Mouse (Mus musculus): ENCODE data around the gene Nup85. TPM values are rescaled to one million over a fixed set of nuclear protein-coding genes. Genes with fewer than 3 reads are reported as not detected.

Nup85 gene
- polyA plus RNA-seq, 2 experiments = 144 to 184 TPM

DNA sequence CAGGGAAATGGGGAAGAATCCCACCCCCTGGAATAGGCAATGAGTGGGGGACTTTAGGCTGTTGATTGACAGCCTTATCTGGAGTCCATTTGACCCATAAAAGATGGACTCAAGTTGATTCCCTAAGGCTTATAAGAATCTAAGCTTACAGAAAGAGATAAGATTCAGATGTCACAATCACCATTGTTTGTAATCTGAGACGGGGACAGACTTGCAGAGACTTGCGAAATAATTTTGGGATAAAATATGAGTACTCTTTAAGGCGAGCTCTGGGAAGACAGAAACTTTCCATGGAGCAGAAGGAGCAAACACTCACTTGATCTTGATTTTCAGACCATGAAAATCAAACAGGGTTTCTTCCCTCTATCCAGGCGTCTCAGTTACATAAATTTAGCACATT, 20.7 kb upstream of the Nup85 start:
- no peaks in the 10 kb centered on the region for H3K27me3 ChIP-seq (ENCODE audit: control insufficient read depth, insufficient read depth, low read length)
- H3K4me2 ChIP-seq (replicated peaks; ENCODE audit: low read depth, low read length, severe bottlenecking) = no peak overlapping the region
- DNase-seq (ENCODE audit: low spot score) (no peak), ATAC-seq (ENCODE audit: low FRiP score, low read depth) (no peak)
- TF ChIP-seq POLR2A (IDR thresholded peaks at IDR 0.05; ENCODE audit: borderline replicate concordance, extremely low read depth, insufficient read depth, insufficient read length) = no peak
- 66% methylated on average over 4 of the region's 4 CpGs for WGBS
- no peaks in the 10 kb centered on the region for H3K36me3 ChIP-seq (ENCODE audit: control insufficient read depth, insufficient read depth, low read length)
- H3K4me1 ChIP-seq (ENCODE audit: control insufficient read depth, insufficient read depth, low read length) = no peaks in the 10 kb centered on the region
- no peak overlapping the region for H3K27ac ChIP-seq (replicated peaks; ENCODE audit: low read depth, low read length)
- no peaks in the 10 kb centered on the region for H3K9me3 ChIP-seq (ENCODE audit: control insufficient read depth, low read length)
- no peak overlapping the region for H3K4me3 ChIP-seq (replicated peaks; ENCODE audit: low read length)
- H3K9ac ChIP-seq (ENCODE audit: low read depth, low read length, severe bottlenecking) = no peak overlapping the region

- no peaks in the 10 kb centered on the region for H3K27me3 ChIP-seq (ENCODE audit: control insufficient read depth, insufficient read depth, low read length)
- DNase-seq (ENCODE audit: low spot score) = no peak
- 68% methylated on average over 4 of the region's 4 CpGs for WGBS
- no peak for ATAC-seq (ENCODE audit: low FRiP score, low read depth)
- no peak overlapping the region for H3K9ac ChIP-seq (ENCODE audit: low read depth, low read length, severe bottlenecking)
- TF ChIP-seq POLR2A (IDR thresholded peaks at IDR 0.05; ENCODE audit: borderline replicate concordance, extremely low read depth, insufficient read depth, insufficient read length) = no peak
- no peak overlapping the region for H3K27ac ChIP-seq (replicated peaks; ENCODE audit: low read depth, low read length)
- no peak overlapping the region for H3K4me2 ChIP-seq (replicated peaks; ENCODE audit: low read depth, low read length, severe bottlenecking)
- H3K9me3 ChIP-seq (ENCODE audit: control insufficient read depth, low read length) = no peaks in the 10 kb centered on the region
- no peak overlapping the region for H3K4me3 ChIP-seq (replicated peaks; ENCODE audit: low read length)
- H3K36me3 ChIP-seq (ENCODE audit: control insufficient read depth, insufficient read depth, low read length) = no peaks in the 10 kb centered on the region
- no peaks in the 10 kb centered on the region for H3K4me1 ChIP-seq (ENCODE audit: control insufficient read depth, insufficient read depth, low read length)
Measured at GRCm38 (mm10) chr11:115552783-115553182, 11.5 kb upstream of the Nup85 start.

DNA sequence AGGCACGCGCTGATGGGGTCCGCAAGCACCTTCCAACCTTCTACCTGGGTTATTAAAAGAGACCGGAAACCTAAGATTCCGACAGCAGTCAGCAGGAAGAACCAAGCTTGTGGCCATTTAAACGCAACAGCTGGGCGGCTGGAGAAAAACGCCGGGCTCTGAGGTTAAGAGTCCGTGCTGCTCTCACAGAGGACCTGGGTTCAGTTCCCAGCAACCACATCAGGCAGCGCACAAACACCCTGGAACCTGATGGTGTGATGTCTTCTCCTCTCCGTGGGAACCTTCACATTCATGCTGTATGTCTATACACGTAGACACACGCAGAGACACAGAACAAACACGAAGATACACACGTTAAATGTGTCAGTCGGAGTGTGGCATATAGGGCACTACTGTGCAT, 8.5 kb upstream of the Nup85 start:
- WGBS = 76% methylated on average over 17 of the region's 17 CpGs
- no peak for ATAC-seq (ENCODE audit: low FRiP score, low read depth)
- no peaks in the 10 kb centered on the region for H3K36me3 ChIP-seq (ENCODE audit: control insufficient read depth, insufficient read depth, low read length)
- no peaks in the 10 kb centered on the region for H3K9me3 ChIP-seq (ENCODE audit: control insufficient read depth, low read length)
- no peak overlapping the region for H3K4me3 ChIP-seq (replicated peaks; ENCODE audit: low read length)
- H3K9ac ChIP-seq (ENCODE audit: low read depth, low read length, severe bottlenecking) = no peak overlapping the region
- no peaks in the 10 kb centered on the region for H3K4me1 ChIP-seq (ENCODE audit: control insufficient read depth, insufficient read depth, low read length)
- H3K27me3 ChIP-seq (ENCODE audit: control insufficient read depth, insufficient read depth, low read length) = no peaks in the 10 kb centered on the region
- TF ChIP-seq POLR2A (IDR thresholded peaks at IDR 0.05; ENCODE audit: borderline replicate concordance, extremely low read depth, insufficient read depth, insufficient read length) = no peak
- no peak overlapping the region for H3K4me2 ChIP-seq (replicated peaks; ENCODE audit: low read depth, low read length, severe bottlenecking)
- no peak for DNase-seq (ENCODE audit: low spot score)
- no peak overlapping the region for H3K27ac ChIP-seq (replicated peaks; ENCODE audit: low read depth, low read length)

- Histone ChIP-seq H3K9ac (ENCODE audit: low read depth, low read length, severe bottlenecking) (peak overlapping the region; percentile 60), H3K4me3 (replicated peaks; ENCODE audit: low read length) (peak overlapping the region; percentile 57), H3K27ac (replicated peaks; ENCODE audit: low read depth, low read length) (peak overlapping the region; percentile 78), H3K4me1 (ENCODE audit: control insufficient read depth, insufficient read depth, low read length) (peaks cover 8% of the 10 kb centered on the region), H3K9me3 (ENCODE audit: control insufficient read depth, low read length) (no peaks in the 10 kb centered on the region), H3K27me3 (ENCODE audit: control insufficient read depth, insufficient read depth, low read length) (no peaks in the 10 kb centered on the region), H3K4me2 (replicated peaks; ENCODE audit: low read depth, low read length, severe bottlenecking) (peak overlapping the region; percentile 72), H3K36me3 (ENCODE audit: control insufficient read depth, insufficient read depth, low read length) (peaks cover 22% of the 10 kb centered on the region)
- no peak for TF ChIP-seq POLR2A (IDR thresholded peaks at IDR 0.05; ENCODE audit: borderline replicate concordance, extremely low read depth, insufficient read depth, insufficient read length)
- no peak for DNase-seq (ENCODE audit: low spot score)
- WGBS = 49% methylated on average over 4 of the region's 4 CpGs
- no peak for ATAC-seq (ENCODE audit: low FRiP score, low read depth)
Measured at GRCm38 (mm10) chr11:115563406-115563805, 828 bp upstream of the Nup85 start.

GRCm38 (mm10) chr11:115564961-115565360, 727 bp downstream of the Nup85 start:
- ATAC-seq (ENCODE audit: low FRiP score, low read depth) (no peak), DNase-seq (ENCODE audit: low spot score) (no peak)
- peak overlapping the region; percentile 72 for H3K4me2 ChIP-seq (replicated peaks; ENCODE audit: low read depth, low read length, severe bottlenecking)
- H3K27me3 ChIP-seq (ENCODE audit: control insufficient read depth, insufficient read depth, low read length) = no peaks in the 10 kb centered on the region
- no peak overlapping the region for H3K27ac ChIP-seq (replicated peaks; ENCODE audit: low read depth, low read length)
- H3K9ac ChIP-seq (ENCODE audit: low read depth, low read length, severe bottlenecking) = peak overlapping the region; percentile 60
- H3K4me3 ChIP-seq (replicated peaks; ENCODE audit: low read length) = peak overlapping the region; percentile 57
- peaks cover 37% of the 10 kb centered on the region for H3K36me3 ChIP-seq (ENCODE audit: control insufficient read depth, insufficient read depth, low read length)
- TF ChIP-seq POLR2A (IDR thresholded peaks at IDR 0.05; ENCODE audit: borderline replicate concordance, extremely low read depth, insufficient read depth, insufficient read length) = no peak
- H3K4me1 ChIP-seq (ENCODE audit: control insufficient read depth, insufficient read depth, low read length) = peaks cover 8% of the 10 kb centered on the region
- 18% methylated on average over 7 of the region's 7 CpGs for WGBS
- no peaks in the 10 kb centered on the region for H3K9me3 ChIP-seq (ENCODE audit: control insufficient read depth, low read length)

- DNase-seq (ENCODE audit: low spot score) = no peak
- Histone ChIP-seq H3K4me3 (replicated peaks; ENCODE audit: low read length) (no peak overlapping the region), H3K4me2 (replicated peaks; ENCODE audit: low read depth, low read length, severe bottlenecking) (no peak overlapping the region), H3K9me3 (ENCODE audit: control insufficient read depth, low read length) (no peaks in the 10 kb centered on the region), H3K36me3 (ENCODE audit: control insufficient read depth, insufficient read depth, low read length) (peaks cover 67% of the 10 kb centered on the region), H3K4me1 (ENCODE audit: control insufficient read depth, insufficient read depth, low read length) (no peaks in the 10 kb centered on the region), H3K27me3 (ENCODE audit: control insufficient read depth, insufficient read depth, low read length) (no peaks in the 10 kb centered on the region), H3K9ac (ENCODE audit: low read depth, low read length, severe bottlenecking) (no peak overlapping the region), H3K27ac (replicated peaks; ENCODE audit: low read depth, low read length) (no peak overlapping the region)
- TF ChIP-seq POLR2A (IDR thresholded peaks at IDR 0.05; ENCODE audit: borderline replicate concordance, extremely low read depth, insufficient read depth, insufficient read length) = no peak
- ATAC-seq (ENCODE audit: low FRiP score, low read depth) = no peak
Measured at GRCm38 (mm10) chr11:115579080-115579479, 14.8 kb downstream of the Nup85 start.
